Mouse (Mus musculus): ENCODE measurements around the gene Fbxl18.

DNA sequence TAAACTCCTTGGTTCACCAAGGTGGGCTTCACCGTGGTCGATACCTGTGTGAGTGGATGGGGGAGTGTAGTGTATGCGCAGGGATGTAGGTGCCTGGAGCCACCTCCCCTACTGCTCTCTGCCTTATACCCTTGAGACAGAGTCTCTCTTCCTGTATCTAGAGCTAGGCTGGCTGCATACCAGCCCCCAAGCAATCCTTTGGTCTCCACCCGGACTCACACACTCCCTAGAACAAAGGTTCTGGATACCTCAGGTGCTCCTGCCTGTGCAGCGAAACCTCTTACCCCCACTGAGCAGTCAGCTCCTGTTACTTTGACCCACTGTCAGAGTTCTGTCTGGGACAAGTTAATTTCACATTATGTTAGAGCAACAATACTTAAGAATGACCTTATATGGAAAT lies 69.6 kb downstream of the Fbxl18 start:
- TF ChIP-seq CTCF (IDR thresholded peaks at IDR 0.05; ENCODE audit: control insufficient read depth, insufficient read depth, low read length) = no peak
- no peak for TF ChIP-seq POLR2A (IDR thresholded peaks at IDR 0.05; ENCODE audit: borderline replicate concordance, control insufficient read depth, low read depth, low read length)
